Mouse (Mus musculus) heart, postnatal 0 days (tissue): ENCODE results near the gene D5Ertd579e.

Source experiments
- CTCF ChIP-seq: IDR thresholded peaks from 2 replicates; pipeline ENCODE4 v1.5.1; 2016; ENCODE audit warnings: antibody characterized with exemption, control low read depth, low read depth
- EP300 ChIP-seq: IDR thresholded peaks from 2 replicates; pipeline ENCODE4 v1.6.1; 2016; ENCODE audit warnings: antibody characterized with exemption, low read depth

- TF ChIP-seq EP300: no peak
- TF ChIP-seq CTCF: no peak
Measured at GRCm38 (mm10) chr5:36562791-36563445, 132.9 kb downstream of the D5Ertd579e start.
